Mouse (Mus musculus) hindbrain, embryonic 11.5 days (tissue): ENCODE measurements at regions not wholly inside any gene's neighbourhood (a gene's known extent, or its start where the extent isn't known, plus 50 kb on each side); places are given as distances from the start of the nearest gene placed in this dataset.

Source experiments
- ATAC-seq: fragments of 200-750 bp; cut with Nextera tagmentation; 2 replicates; pipeline ENCODE4 v1.8.0; 2017; ENCODE audit warnings: mild to moderate bottlenecking, moderate TSS enrichment, moderate library complexity; ENCODE audit not compliant: low FRiP score
- DNase-seq: peaks from one replicate; pipeline ENCODE4 v3.0.0-alpha.2; 2015; ENCODE audit warnings: low spot score
- H3K27ac ChIP-seq: fragments of 300-500 bp; sonication (generic); 2 replicates; pipeline ENCODE4 v1.5.1; 2014; ENCODE audit warnings: mild to moderate bottlenecking, low read depth, low read length
- H3K27me3 ChIP-seq: fragments of 300-500 bp; sonication (generic); 2 replicates; pipeline ENCODE4 v1.6.1; 2014; ENCODE audit warnings: mild to moderate bottlenecking, low read length, moderate library complexity, mixed read lengths; ENCODE audit not compliant: control insufficient read depth, insufficient read depth
- H3K36me3 ChIP-seq: fragments of 300-500 bp; sonication (generic); 2 replicates; pipeline ENCODE4 v1.6.1; 2014; ENCODE audit warnings: mild to moderate bottlenecking, low read length, moderate library complexity, mixed read lengths; ENCODE audit not compliant: control insufficient read depth, insufficient read depth
- H3K4me1 ChIP-seq: fragments of 300-500 bp; sonication (generic); replicated peaks from 2 replicates; pipeline ENCODE4 v1.6.1; 2014; ENCODE audit warnings: low read length, mixed read lengths; ENCODE audit not compliant: control insufficient read depth, insufficient read depth
- H3K4me2 ChIP-seq: fragments of 300-500 bp; sonication (generic); replicated peaks from 2 replicates; pipeline ENCODE4 v1.6.1; 2014; ENCODE audit warnings: mild to moderate bottlenecking, low read depth, low read length
- H3K4me3 ChIP-seq: fragments of 300-500 bp; sonication (generic); 2 replicates; pipeline ENCODE4 v1.5.1; 2014; ENCODE audit warnings: low read depth, low read length
- H3K9ac ChIP-seq: fragments of 300-500 bp; sonication (generic); 2 replicates; pipeline ENCODE4 v1.6.1; 2014; ENCODE audit warnings: low read depth, low read length
- H3K9me3 ChIP-seq: fragments of 300-500 bp; sonication (generic); 2 replicates; pipeline ENCODE4 v1.6.1; 2016; ENCODE audit warnings: low read length; ENCODE audit not compliant: control insufficient read depth
- WGBS: fragments of 180-500 bp; shearing (Covaris S2); extraction: QIAGEN DNeasy Blood & Tissue Kit; methylation state at CpG from one replicate; pipeline ENCODE4 v1.1.7; 2014; 5-methylcytosine and 5-hydroxymethylcytosine counted together

DNA sequence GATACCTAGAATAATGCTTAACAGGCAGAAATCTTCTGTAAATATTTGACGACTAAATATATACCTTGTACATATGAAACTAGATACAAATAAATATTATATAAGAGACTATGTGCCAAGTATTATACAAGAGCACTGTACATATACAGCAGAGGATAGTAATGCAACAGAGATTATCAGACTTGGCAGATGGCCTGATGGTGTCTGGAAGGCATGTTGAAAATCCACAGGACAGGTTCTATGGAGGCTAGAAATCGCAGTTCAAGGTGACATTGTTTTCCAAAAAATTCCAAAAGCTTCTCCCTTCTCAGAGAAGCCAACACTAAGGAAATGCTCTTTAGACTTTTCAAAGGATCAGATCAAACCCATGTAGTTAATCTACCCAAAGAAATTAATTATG lies 126.9 kb upstream of the Mrps30 start:
- no peak for DNase-seq
- no peak overlapping the region for H3K4me2 ChIP-seq
- no peaks in the 10 kb centered on the region for H3K9me3 ChIP-seq
- H3K4me1 ChIP-seq: no peaks in the 10 kb centered on the region
- H3K36me3 ChIP-seq: no peaks in the 10 kb centered on the region
- no peaks in the 10 kb centered on the region for H3K27me3 ChIP-seq
- ATAC-seq: no peak
- H3K27ac ChIP-seq: no peak overlapping the region
- no peak overlapping the region for H3K4me3 ChIP-seq
- 92% methylated on average over 2 of the region's 2 CpGs for WGBS
- no peak overlapping the region for H3K9ac ChIP-seq

DNA sequence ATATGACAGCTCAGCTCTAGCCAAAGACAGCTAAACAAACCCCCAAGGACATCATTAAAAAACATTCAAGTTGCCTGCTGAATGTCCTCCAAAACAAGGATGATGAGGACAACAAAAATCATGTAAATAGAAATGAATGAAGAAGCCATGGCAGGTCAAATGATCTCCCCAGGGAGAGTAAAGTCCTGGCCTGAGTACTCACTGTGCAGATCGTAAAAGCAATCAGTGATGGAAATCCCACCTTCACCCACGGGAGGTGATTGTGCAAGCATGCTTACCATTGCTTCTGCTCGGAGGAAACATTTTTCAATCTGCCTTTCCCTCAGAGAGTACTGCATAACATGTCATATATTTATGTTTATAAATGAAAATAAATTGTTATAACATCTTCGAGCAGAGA lies 119.1 kb upstream of the Mrps30 start:
- no peaks in the 10 kb centered on the region for H3K4me1 ChIP-seq
- ATAC-seq: peak; percentile 39; the same call in 1 of the 2 replicates
- H3K4me2 ChIP-seq: no peak overlapping the region
- no peaks in the 10 kb centered on the region for H3K27me3 ChIP-seq
- H3K9ac ChIP-seq: no peak overlapping the region
- no peaks in the 10 kb centered on the region for H3K36me3 ChIP-seq
- H3K27ac ChIP-seq: no peak overlapping the region
- WGBS: 82% methylated on average over 4 of the region's 4 CpGs
- peak; percentile 6 for DNase-seq
- H3K9me3 ChIP-seq: no peaks in the 10 kb centered on the region
- no peak overlapping the region for H3K4me3 ChIP-seq

GRCm38 (mm10) chr13:118490610-118491009 lies 103.6 kb upstream of the Mrps30 start:
- H3K4me1 ChIP-seq: no peaks in the 10 kb centered on the region
- no peaks in the 10 kb centered on the region for H3K9me3 ChIP-seq
- ATAC-seq: no peak
- no peak overlapping the region for H3K27ac ChIP-seq
- H3K36me3 ChIP-seq: no peaks in the 10 kb centered on the region
- H3K4me2 ChIP-seq: no peak overlapping the region
- H3K27me3 ChIP-seq: no peaks in the 10 kb centered on the region
- H3K9ac ChIP-seq: no peak overlapping the region
- H3K4me3 ChIP-seq: no peak overlapping the region
- WGBS: 64% methylated on average over 3 of the region's 3 CpGs
- no peak for DNase-seq

- Histone ChIP-seq H3K27me3 (no peaks in the 10 kb centered on the region), H3K4me3 (no peak overlapping the region), H3K9me3 (no peaks in the 10 kb centered on the region), H3K4me2 (no peak overlapping the region), H3K4me1 (no peaks in the 10 kb centered on the region), H3K27ac (no peak overlapping the region), H3K36me3 (no peaks in the 10 kb centered on the region), H3K9ac (no peak overlapping the region)
- no peak for ATAC-seq
- DNase-seq: no peak
- 84% methylated on average over 8 of the region's 8 CpGs for WGBS
Measured at GRCm38 (mm10) chr13:118483031-118483430, 96.0 kb upstream of the Mrps30 start.

GRCm38 (mm10) chr13:118480237-118480636 lies 93.2 kb upstream of the Mrps30 start:
- ATAC-seq (no peak), DNase-seq (no peak)
- 88% methylated on average over 1 of the region's 1 CpGs for WGBS

GRCm38 (mm10) chr13:118478487-118478886 lies 91.4 kb upstream of the Mrps30 start:
- H3K9ac ChIP-seq: no peak overlapping the region
- no peaks in the 10 kb centered on the region for H3K9me3 ChIP-seq
- DNase-seq (no peak), ATAC-seq (no peak)
- H3K36me3 ChIP-seq: no peaks in the 10 kb centered on the region
- H3K4me1 ChIP-seq: no peaks in the 10 kb centered on the region
- no peak overlapping the region for H3K27ac ChIP-seq
- no peaks in the 10 kb centered on the region for H3K27me3 ChIP-seq
- no peak overlapping the region for H3K4me3 ChIP-seq
- no peak overlapping the region for H3K4me2 ChIP-seq
- 88% methylated on average over 1 of the region's 1 CpGs for WGBS

More at GRCm38 (mm10) chr13:118480237-118480636, 93.2 kb upstream of the Mrps30 start:
- no peaks in the 10 kb centered on the region for H3K9me3 ChIP-seq
- H3K4me2 ChIP-seq: no peak overlapping the region
- H3K27me3 ChIP-seq: no peaks in the 10 kb centered on the region
- H3K36me3 ChIP-seq: no peaks in the 10 kb centered on the region
- no peaks in the 10 kb centered on the region for H3K4me1 ChIP-seq
- no peak overlapping the region for H3K9ac ChIP-seq
- H3K27ac ChIP-seq: no peak overlapping the region
- H3K4me3 ChIP-seq: no peak overlapping the region

GRCm38 (mm10) chr13:118472578-118472977 lies 85.5 kb upstream of the Mrps30 start:
- H3K9ac ChIP-seq: no peak overlapping the region
- ATAC-seq (no peak), DNase-seq (no peak)
- no peak overlapping the region for H3K4me3 ChIP-seq
- H3K4me1 ChIP-seq: no peaks in the 10 kb centered on the region
- no peaks in the 10 kb centered on the region for H3K36me3 ChIP-seq
- 84% methylated on average over 7 of the region's 7 CpGs for WGBS
- no peaks in the 10 kb centered on the region for H3K9me3 ChIP-seq
- H3K4me2 ChIP-seq: no peak overlapping the region
- H3K27ac ChIP-seq: no peak overlapping the region
- no peaks in the 10 kb centered on the region for H3K27me3 ChIP-seq

DNA sequence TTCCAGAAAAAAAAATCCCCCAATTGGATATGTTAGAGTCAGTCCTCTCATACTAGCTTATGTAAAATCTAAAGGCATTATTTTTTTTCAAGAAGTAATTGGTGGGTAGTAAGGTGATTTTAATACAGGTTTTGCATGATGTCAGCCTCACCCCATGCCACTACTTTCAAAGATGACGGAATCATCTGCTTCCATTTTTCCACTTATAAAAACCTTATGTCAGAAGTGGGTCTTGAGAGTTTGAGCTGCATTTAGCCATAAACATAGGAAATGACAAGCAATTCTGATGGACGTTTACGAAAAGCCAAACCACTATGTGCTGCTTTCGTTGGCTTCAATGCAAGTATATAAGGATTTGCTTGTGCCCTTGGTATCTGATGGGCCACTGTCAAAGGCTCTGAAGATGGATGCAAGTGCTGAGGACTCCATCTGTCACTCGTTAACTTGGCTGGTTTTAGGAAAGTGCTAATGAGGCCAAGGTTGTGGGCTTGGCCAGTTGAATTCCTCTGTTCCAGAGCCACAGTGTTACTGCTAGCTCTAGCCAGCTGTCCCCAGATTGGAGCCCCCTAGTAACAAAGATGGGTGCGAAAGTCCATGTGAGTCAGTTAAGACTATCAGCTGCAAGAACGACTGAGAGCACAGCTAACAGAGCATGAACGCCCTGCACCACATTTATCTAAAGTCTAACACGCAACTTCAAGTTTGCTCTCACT lies 72.8 kb upstream of the Mrps30 start:
- Histone ChIP-seq H3K9me3 (no peaks in the 10 kb centered on the region), H3K36me3 (no peaks in the 10 kb centered on the region), H3K9ac (no peak overlapping the region), H3K4me2 (no peak overlapping the region), H3K4me3 (no peak overlapping the region), H3K27ac (no peak overlapping the region), H3K27me3 (no peaks in the 10 kb centered on the region), H3K4me1 (no peaks in the 10 kb centered on the region)
- DNase-seq (no peak), ATAC-seq (no peak)
- 87% methylated on average over 9 of the region's 9 CpGs for WGBS

GRCm38 (mm10) chr13:118448977-118449705 lies 62.1 kb upstream of the Mrps30 start:
- Histone ChIP-seq H3K4me2 (no peak overlapping the region), H3K9me3 (no peaks in the 10 kb centered on the region), H3K27ac (no peak overlapping the region), H3K4me3 (no peak overlapping the region), H3K36me3 (no peaks in the 10 kb centered on the region), H3K27me3 (no peaks in the 10 kb centered on the region), H3K9ac (no peak overlapping the region), H3K4me1 (no peaks in the 10 kb centered on the region)
- WGBS: 75% methylated on average over 6 of the region's 6 CpGs
- DNase-seq (no peak), ATAC-seq (no peak)
